8 mouse cellular contexts compared by ENCODE assay signal in the genomic region with DNA sequence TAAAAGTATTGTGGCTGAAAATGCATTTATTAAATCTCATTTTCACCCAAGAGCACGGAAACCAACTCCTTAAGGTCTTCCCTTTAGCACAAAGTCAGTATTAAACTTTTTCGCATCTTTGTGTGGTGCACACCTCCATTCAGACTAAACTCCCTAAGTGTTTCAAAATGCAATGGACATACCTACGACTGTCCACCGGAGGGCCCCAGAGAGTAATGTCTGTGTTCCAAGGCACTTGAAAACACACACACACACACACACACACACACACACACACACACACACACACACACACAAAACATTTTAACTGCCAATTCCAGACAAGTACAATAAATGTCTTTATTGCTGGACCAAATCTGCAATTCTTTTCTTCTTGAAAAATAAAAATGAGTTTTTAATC.
DNase-seq lines count a peak whose midpoint lies in the region; ATAC-seq and TF ChIP-seq lines count a peak whose summit lies in the region.
"Had no signal": no experiment of that assay in that cellular context is flagged by ENCODE, and none has a peak within 500 bp of the region (broad histone marks: within the 10 kb centered on the region; RNA-seq: fewer than 3 reads in every experiment).

No protein-coding gene starts in this region.

- 26% methylated on average over 4 of the region's 4 CpGs for WGBS in embryonic facial prominence, embryonic 11.5 days

- peak; percentile 13 for DNase-seq in kidney, adult 18-20 months
- no peak for DNase-seq in kidney, adult 11 months
- peak; percentile 3 for DNase-seq in CD4-positive helper T cell, adult 2 months (ENCODE audit: low read depth, low spot score)
- DNase-seq in ES-E14 (ENCODE audit: low read depth, low spot score) = peak; percentile 24
- DNase-seq in embryonic facial prominence, embryonic 11.5 days (ENCODE audit: low spot score) = peak; percentile 54
- DNase-seq in lung, postnatal 25 days (ENCODE audit: low spot score) = peak; percentile 23
- DNase-seq in gastrocnemius, postnatal 14 days = no peak

- no peak overlapping the region for H3K4me3 ChIP-seq in ES-E14 (ENCODE audit: insufficient read depth in 1 of 2, low read depth in 1 of 2, low read length in 2 of 2, poor library complexity in 1 of 2, severe bottlenecking in 1 of 2)
- H3K4me3 ChIP-seq in embryonic facial prominence, embryonic 11.5 days (ENCODE audit: low read depth, low read length) = no peak overlapping the region
- H3K4me3 ChIP-seq: embryonic facial prominence, embryonic 13.5 days had no signal

- H3K27ac ChIP-seq in ES-E14 (ENCODE audit: insufficient read depth, low read depth, low read length, poor library complexity, severe bottlenecking) = no peak overlapping the region
- no peak overlapping the region for H3K27ac ChIP-seq in embryonic facial prominence, embryonic 11.5 days (replicated peaks; ENCODE audit: low read depth, low read length)
- H3K27ac ChIP-seq: embryonic facial prominence, embryonic 13.5 days had no signal

- no peaks in the 10 kb centered on the region for H3K9me3 ChIP-seq in ES-E14 (ENCODE audit: control insufficient read depth, insufficient read depth, low read depth, low read length)
- no peaks in the 10 kb centered on the region for H3K9me3 ChIP-seq in embryonic facial prominence, embryonic 11.5 days (replicated peaks; ENCODE audit: control insufficient read depth, low read length)
- H3K9me3 ChIP-seq: embryonic facial prominence, embryonic 13.5 days had no signal

- H3K27me3 ChIP-seq in embryonic facial prominence, embryonic 11.5 days (ENCODE audit: control insufficient read depth, insufficient read depth, low read length) = no peaks in the 10 kb centered on the region

- in situ Hi-C loops in ES-E14 (cut with MboI; ENCODE audit: low sequenced_read_pairs in 2 of 2, unreplicated experiment in 2 of 2) = loop anchor here in 1 of 2 experiments (10.0 kb wide), 2 partner anchors 242 to 312 kb away; partner anchors contain the start of gene Foxa2

- H3K9ac ChIP-seq in ES-E14 (ENCODE audit: insufficient read depth, low read depth, low read length, poor library complexity, severe bottlenecking) = no peak overlapping the region
- no peak overlapping the region for H3K9ac ChIP-seq in embryonic facial prominence, embryonic 11.5 days (replicated peaks; ENCODE audit: low read length)
- H3K9ac ChIP-seq: embryonic facial prominence, embryonic 13.5 days had no signal

- ATAC-seq in embryonic facial prominence, embryonic 11.5 days (replicated peaks; ENCODE audit: insufficient number of reproducible peaks, low FRiP score, low TSS enrichment, low read depth) = no peak

- no peaks in the 10 kb centered on the region for H3K36me3 ChIP-seq in ES-E14 (ENCODE audit: control insufficient read depth, insufficient read depth, low read length, poor library complexity, severe bottlenecking)
- H3K36me3 ChIP-seq in embryonic facial prominence, embryonic 11.5 days (replicated peaks; ENCODE audit: control insufficient read depth, insufficient read depth, low read depth, low read length) = no peaks in the 10 kb centered on the region
- H3K36me3 ChIP-seq: embryonic facial prominence, embryonic 13.5 days had no signal

- H3K4me2 ChIP-seq in embryonic facial prominence, embryonic 11.5 days (ENCODE audit: low read depth, low read length) = no peak overlapping the region
- H3K4me2 ChIP-seq: embryonic facial prominence, embryonic 13.5 days had no signal

- H3K4me1 ChIP-seq in ES-E14 (ENCODE audit: control insufficient read depth in 2 of 2, insufficient read depth in 2 of 2, low read length in 2 of 2, poor library complexity in 1 of 2) = no peaks in the 10 kb centered on the region
- H3K4me1 ChIP-seq in embryonic facial prominence, embryonic 11.5 days (ENCODE audit: control insufficient read depth, insufficient read depth, low read length) = no peaks in the 10 kb centered on the region
- H3K4me1 ChIP-seq: embryonic facial prominence, embryonic 13.5 days had no signal

- intact Hi-C loops in gastrocnemius, postnatal 14 days (cut with DNase I; ENCODE audit: low total_unique reads) = loop anchor here (10.0 kb wide), 1 partner anchor 242 kb away; the partner anchor contains the start of gene Foxa2

TF ChIP-seq in ES-E14, 5 proteins besides CTCF, POLR2A, EP300 and RAD21:
- TF ChIP-seq ZNF384 (IDR thresholded peaks at IDR 0.05; ENCODE audit: low read depth, low read length) (no peak), HCFC1 (IDR thresholded peaks at IDR 0.05; ENCODE audit: borderline replicate concordance, insufficient read depth, low read length) (no peak), MAFK (IDR thresholded peaks at IDR 0.05; ENCODE audit: insufficient read depth, low read depth, low read length) (no peak), CHD2 (IDR thresholded peaks at IDR 0.05; ENCODE audit: low read depth, low read length) (no peak), ZC3H11A (IDR thresholded peaks at IDR 0.05; ENCODE audit: borderline replicate concordance, low read depth, low read length) (no peak)
TF ChIP-seq in ES-E14: peak in this region for 0.

Comparison
In these comparisons a context has a peak if more than half of its experiments do, and no peak if none do; other contexts are left out.
1. DNase-seq: peak in kidney, adult 18-20 months (single experiment), CD4-positive helper T cell, adult 2 months (single experiment), ES-E14 (single experiment), embryonic facial prominence, embryonic 11.5 days (single experiment) and lung, postnatal 25 days (single experiment); none in kidney, adult 11 months (single experiment) and gastrocnemius, postnatal 14 days (single experiment).